28 mouse cellular contexts compared by ENCODE assay signal in the genomic region with DNA sequence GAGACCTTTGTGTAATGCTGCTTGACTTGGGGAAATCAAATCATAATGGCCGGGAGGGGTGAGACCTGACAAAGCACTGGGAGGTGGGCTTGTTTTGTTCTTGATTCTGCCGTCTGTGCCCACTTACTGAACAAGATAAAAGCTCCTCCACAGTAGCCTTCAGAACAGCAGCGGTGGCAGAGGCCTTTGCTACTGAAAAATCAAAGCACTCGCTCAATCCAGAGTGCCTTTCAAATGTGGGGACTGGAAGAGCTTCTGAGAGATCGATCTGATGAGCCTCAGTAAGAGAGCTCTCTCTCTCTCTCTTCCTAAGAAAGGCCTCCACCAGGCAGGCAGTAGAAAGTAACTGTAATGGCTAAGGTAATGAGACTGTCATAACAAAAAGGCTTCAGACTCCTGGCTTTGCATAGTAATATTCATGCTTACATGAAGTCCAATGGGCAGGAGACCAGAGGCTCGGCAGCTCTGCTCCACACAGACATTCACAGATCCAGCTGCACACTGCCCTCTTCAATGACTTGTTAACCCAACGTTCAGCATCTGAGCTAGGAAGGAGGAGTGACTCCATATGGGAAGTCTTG. TPM values are rescaled to one million over a fixed set of nuclear protein-coding genes. Genes with fewer than 3 reads are reported as not detected.
DNase-seq lines count a peak whose midpoint lies in the region; ATAC-seq and TF ChIP-seq lines count a peak whose summit lies in the region.
"Had no signal": no experiment of that assay in that cellular context is flagged by ENCODE, and none has a peak within 500 bp of the region (broad histone marks: within the 10 kb centered on the region; RNA-seq: fewer than 3 reads in every experiment).

No protein-coding gene starts in this region.

- DNase-seq in forebrain, embryonic 10.5 days (ENCODE audit: extremely low spot score, low spot score): no peak
- no peak for DNase-seq in heart, postnatal 25 days (ENCODE audit: low spot score)
- DNase-seq in lung, embryonic 14.5 days: no peak
- DNase-seq in lung, adult 2 months: no peak
- DNase-seq in brain, adult 2 months (ENCODE audit: low read depth, low spot score): peak; percentile 21
- no peak for DNase-seq in adrenal gland, adult 18-20 months (ENCODE audit: low spot score in 2 of 2)
- DNase-seq: adrenal gland, adult 8-10 months; cerebellum, adult 11-12 months; cerebellum, adult 9-11 months; gastrocnemius, postnatal 14 days; heart, postnatal 4 days; kidney, adult 8-10 months; kidney, postnatal 14 days; lung, postnatal 36 days; retina, postnatal 1 day; right cerebral cortex, postnatal 14 days had no signal

- no peak for TF ChIP-seq POLR2A in lung, adult 2 months (IDR thresholded peaks at IDR 0.05; ENCODE audit: borderline replicate concordance, extremely low read depth, low read depth, low read length)

- no peaks in the 10 kb centered on the region for H3K27me3 ChIP-seq in forebrain, embryonic 13.5 days
- no peaks in the 10 kb centered on the region for H3K27me3 ChIP-seq in forebrain, embryonic 10.5 days (ENCODE audit: poor library complexity, severe bottlenecking)
- no peaks in the 10 kb centered on the region for H3K27me3 ChIP-seq in heart, embryonic 13.5 days (replicated peaks)
- H3K27me3 ChIP-seq in lung, embryonic 14.5 days (ENCODE audit: insufficient read depth, low read length): no peaks in the 10 kb centered on the region
- H3K27me3 ChIP-seq: CH12.LX; heart, embryonic 15.5 days; hindbrain, embryonic 13.5 days; limb, embryonic 12.5 days; liver, embryonic 15.5 days; neural tube, embryonic 15.5 days had no signal

- no peak overlapping the region for H3K27ac ChIP-seq in forebrain, embryonic 13.5 days
- no peak overlapping the region for H3K27ac ChIP-seq in forebrain, embryonic 10.5 days
- peak overlapping the region; percentile 45; the same call in 1 of the 2 replicates for H3K27ac ChIP-seq in heart, embryonic 13.5 days (replicated peaks)
- no peak overlapping the region for H3K27ac ChIP-seq in lung, embryonic 14.5 days (ENCODE audit: low read depth)
- H3K27ac ChIP-seq: heart, embryonic 15.5 days; hindbrain, embryonic 13.5 days; left cerebral cortex, adult 2 months; limb, embryonic 12.5 days; liver, embryonic 15.5 days; neural tube, embryonic 15.5 days had no signal

- H3K4me2 ChIP-seq in forebrain, embryonic 13.5 days: no peak overlapping the region
- no peak overlapping the region for H3K4me2 ChIP-seq in heart, embryonic 13.5 days
- H3K4me2 ChIP-seq in lung, embryonic 14.5 days: no peak overlapping the region
- H3K4me2 ChIP-seq: heart, embryonic 15.5 days; hindbrain, embryonic 13.5 days; limb, embryonic 12.5 days; liver, embryonic 15.5 days; neural tube, embryonic 15.5 days had no signal

- no peaks in the 10 kb centered on the region for H3K36me3 ChIP-seq in forebrain, embryonic 13.5 days (ENCODE audit: poor library complexity, severe bottlenecking)
- H3K36me3 ChIP-seq in forebrain, embryonic 10.5 days (replicated peaks): no peaks in the 10 kb centered on the region
- H3K36me3 ChIP-seq in heart, embryonic 13.5 days: peaks cover 8% of the 10 kb centered on the region
- H3K36me3 ChIP-seq in lung, embryonic 14.5 days (ENCODE audit: insufficient read depth): no peaks in the 10 kb centered on the region
- H3K36me3 ChIP-seq: heart, embryonic 15.5 days; limb, embryonic 12.5 days; liver, embryonic 15.5 days; neural tube, embryonic 15.5 days had no signal

- no peak for TF ChIP-seq CTCF in lung, embryonic 14.5 days (IDR thresholded peaks at IDR 0.05; ENCODE audit: low read depth)
- no peak for TF ChIP-seq CTCF in lung, adult 2 months (IDR thresholded peaks at IDR 0.05; ENCODE audit: insufficient read depth, low read length)

- peaks cover 5% of the 10 kb centered on the region for H3K4me1 ChIP-seq in forebrain, embryonic 13.5 days
- H3K4me1 ChIP-seq in forebrain, embryonic 10.5 days: peaks cover 7% of the 10 kb centered on the region
- peaks cover 12% of the 10 kb centered on the region for H3K4me1 ChIP-seq in heart, embryonic 13.5 days
- no peaks in the 10 kb centered on the region for H3K4me1 ChIP-seq in lung, embryonic 14.5 days (ENCODE audit: insufficient read depth)
- no peaks in the 10 kb centered on the region for H3K4me1 ChIP-seq in lung, adult 2 months (ENCODE audit: control insufficient read depth, insufficient read depth, low read length)
- H3K4me1 ChIP-seq: heart, embryonic 15.5 days; hindbrain, embryonic 13.5 days; liver, embryonic 15.5 days; neural tube, embryonic 15.5 days had no signal

- H3K9me3 ChIP-seq in forebrain, embryonic 13.5 days (replicated peaks): 0 out of 2 replicates have a peak, but pooled peaks cover 6% of the 10 kb centered on the region
- H3K9me3 ChIP-seq in forebrain, embryonic 10.5 days: no peaks in the 10 kb centered on the region
- H3K9me3 ChIP-seq in heart, embryonic 13.5 days: no peaks in the 10 kb centered on the region
- no peaks in the 10 kb centered on the region; the same call in 1 of the 2 replicates for H3K9me3 ChIP-seq in lung, embryonic 14.5 days (ENCODE audit: low read depth, low read length)
- H3K9me3 ChIP-seq: heart, embryonic 15.5 days; hindbrain, embryonic 13.5 days; limb, embryonic 12.5 days; liver, embryonic 15.5 days; neural tube, embryonic 15.5 days had no signal

- intact Hi-C loops in heart, postnatal 25 days (cut with DNase I): no loop called here

- no peak overlapping the region for H3K4me3 ChIP-seq in forebrain, embryonic 13.5 days
- H3K4me3 ChIP-seq in forebrain, embryonic 10.5 days: no peak overlapping the region
- no peak overlapping the region for H3K4me3 ChIP-seq in heart, embryonic 13.5 days
- no peak overlapping the region for H3K4me3 ChIP-seq in lung, embryonic 14.5 days (ENCODE audit: low read depth, low read length)
- H3K4me3 ChIP-seq in lung, adult 2 months (replicated peaks; ENCODE audit: extremely low read depth, low read depth, low read length): no peak overlapping the region
- H3K4me3 ChIP-seq: erythroblast, embryonic 14.5 days; heart, embryonic 15.5 days; hindbrain, embryonic 13.5 days; left cerebral cortex, adult 2 months; limb, embryonic 12.5 days; liver, embryonic 15.5 days; neural tube, embryonic 15.5 days had no signal

- H3K9ac ChIP-seq in forebrain, embryonic 13.5 days: no peak overlapping the region
- H3K9ac ChIP-seq in heart, embryonic 13.5 days: peak overlapping the region; percentile 56; the same call in 1 of the 2 replicates
- no peak overlapping the region for H3K9ac ChIP-seq in lung, embryonic 14.5 days
- H3K9ac ChIP-seq: heart, embryonic 15.5 days; hindbrain, embryonic 13.5 days; limb, embryonic 12.5 days; liver, embryonic 15.5 days; neural tube, embryonic 15.5 days had no signal

- 23% methylated on average over 7 of the region's 7 CpGs for WGBS in forebrain, embryonic 13.5 days
- WGBS in forebrain, embryonic 10.5 days: 48% methylated on average over 7 of the region's 7 CpGs
- WGBS in heart, embryonic 13.5 days: 35% methylated on average over 7 of the region's 7 CpGs
- whole genome bisulfite sequencing in lung, embryonic 14.5 days: 49% methylated on average over 7 of the region's 7 CpGs
- 64% methylated on average over 7 of the region's 7 CpGs for WGBS in lung, adult 2 months

- ATAC-seq in forebrain, embryonic 13.5 days: peak; percentile 53; the same call in 1 of the 2 replicates
- ATAC-seq in heart, embryonic 13.5 days (ENCODE audit: extremely low read depth, insufficient number of reproducible peaks, low FRiP score, low TSS enrichment): no peak
- 0 out of 2 replicates have a peak, but pooled peaks have one; percentile 28 for ATAC-seq in lung, embryonic 14.5 days (ENCODE audit: insufficient read depth)
- ATAC-seq: activated CD4-positive, CD25-positive, alpha-beta regulatory T cell, adult 4 months; intestine, embryonic 16.5 days had no signal

RNA-seq across cellular contexts. Expression of gene Nemp2, which starts 38.3 kb away (rescaled TPM):
- 9.6 and 9.8 TPM in 2 replicates for polyA plus RNA-seq in forebrain, embryonic 13.5 days (2015; fragmentation: Nextera tagmentation; extraction: Ambion mirVana)
- 10.1 and 10.3 TPM in 2 replicates for polyA plus RNA-seq in forebrain, embryonic 10.5 days (2016; fragmentation: Nextera tagmentation; extraction: Ambion mirVana)
- polyA plus RNA-seq in heart, embryonic 13.5 days (2015; fragmentation: Nextera tagmentation; extraction: Ambion mirVana): 4.4 and 4.8 TPM in 2 replicates
- 1 to 10 TPM in 1 of 2 experiments, under 1 TPM in 1; 0.92 to 1.2 TPM for total RNA-seq in heart, postnatal 25 days (2021)
- polyA plus RNA-seq in lung, embryonic 14.5 days (2014; fragmentation: Nextera tagmentation; extraction: Ambion mirVana): 12.2 and 14.3 TPM in 2 replicates
- polyA plus RNA-seq in lung, adult 2 months (2012; rRNA removed): 5.9 and 12.6 TPM in 2 replicates
- 1 to 10 TPM; 1.5 to 1.9 TPM for total RNA-seq in adrenal gland, adult 18-20 months (2021)

RNA-seq across cellular contexts. Expression of gene Mfsd6, which starts 58.4 kb away (rescaled TPM):
- 4.0 TPM in 2 replicates for polyA plus RNA-seq in forebrain, embryonic 13.5 days (2015; fragmentation: Nextera tagmentation; extraction: Ambion mirVana)
- polyA plus RNA-seq in forebrain, embryonic 10.5 days (2016; fragmentation: Nextera tagmentation; extraction: Ambion mirVana): 1.0 and 1.2 TPM in 2 replicates
- polyA plus RNA-seq in heart, embryonic 13.5 days (2015; fragmentation: Nextera tagmentation; extraction: Ambion mirVana): 3.2 and 3.6 TPM in 2 replicates
- total RNA-seq in heart, postnatal 25 days (2021): 10 to 100 TPM; 15.1 to 19.1 TPM
- polyA plus RNA-seq in lung, embryonic 14.5 days (2014; fragmentation: Nextera tagmentation; extraction: Ambion mirVana): 3.1 and 3.9 TPM in 2 replicates
- polyA plus RNA-seq in lung, adult 2 months (2012; rRNA removed): 18.3 and 23.2 TPM in 2 replicates
- 10 to 100 TPM; 17.0 to 17.9 TPM for total RNA-seq in adrenal gland, adult 18-20 months (2021)
- polyA plus RNA-seq: erythroblast, embryonic 14.5 days had no signal
